Mouse (Mus musculus): ENCODE measurements around the gene Dpy19l3.

The Dpy19l3 gene

DNA sequence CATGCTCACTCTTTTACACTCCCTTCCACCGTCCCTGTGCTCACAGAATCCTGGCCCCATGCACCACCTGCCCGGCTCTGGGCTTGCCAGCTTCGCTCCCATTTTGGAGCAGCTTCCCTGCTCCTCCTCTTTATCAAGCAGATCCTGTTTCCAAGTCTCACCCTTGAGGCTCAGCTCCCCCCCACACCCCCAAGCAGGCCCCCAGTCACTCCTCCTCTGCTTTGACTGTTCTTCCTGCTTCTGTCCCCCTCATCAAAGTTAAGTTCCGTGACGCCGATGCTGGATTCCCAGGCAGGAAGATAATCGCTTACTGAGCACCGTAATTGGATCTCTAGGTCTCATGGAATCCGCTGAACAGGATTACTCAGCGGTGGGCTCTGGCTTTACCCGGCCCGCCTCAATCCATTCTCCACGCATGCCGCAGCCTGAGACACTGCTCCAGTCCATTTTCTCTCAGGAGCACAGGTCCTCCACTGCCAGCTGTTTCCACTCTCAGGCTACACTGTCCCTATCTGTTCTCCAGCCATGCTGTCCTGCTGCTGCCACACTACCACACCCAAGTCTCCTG is 6.8 kb downstream of the Dpy19l3 start:
- DNase-seq, result no peak

DNA sequence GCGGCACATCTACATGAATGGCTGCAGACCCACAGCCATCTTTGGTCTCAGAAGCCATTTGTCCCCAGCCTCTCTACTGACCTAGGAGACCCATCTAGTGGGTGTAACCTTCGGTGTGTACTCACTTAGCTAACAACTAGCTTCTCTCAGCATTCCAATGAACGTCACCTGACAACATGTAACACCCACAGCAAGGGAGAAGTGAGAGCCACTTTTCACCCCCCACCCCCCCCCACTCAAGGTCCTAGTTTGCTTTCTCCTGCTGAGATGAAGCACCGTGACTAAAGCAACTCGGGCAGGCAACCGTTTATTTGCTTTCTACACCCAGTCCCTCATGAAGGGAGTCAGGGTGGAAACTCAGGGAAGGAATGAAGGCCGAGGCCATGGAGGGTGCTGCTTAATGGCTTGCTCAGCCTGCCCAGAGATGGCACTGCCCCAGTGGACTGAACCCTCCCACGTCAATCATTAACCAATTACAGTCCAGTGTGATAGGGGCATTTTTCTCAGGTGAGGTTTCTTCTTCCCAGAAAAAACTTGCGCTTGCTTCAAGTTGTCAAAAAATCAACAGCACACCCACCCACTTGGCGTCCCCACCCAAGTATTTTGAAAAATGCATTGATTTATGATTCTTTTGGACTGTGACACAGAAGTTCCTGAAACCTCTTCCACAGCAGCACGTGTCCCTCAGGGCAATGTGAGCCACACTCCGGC is 7.4 kb downstream of the Dpy19l3 start:
- no peak for DNase-seq

DNA sequence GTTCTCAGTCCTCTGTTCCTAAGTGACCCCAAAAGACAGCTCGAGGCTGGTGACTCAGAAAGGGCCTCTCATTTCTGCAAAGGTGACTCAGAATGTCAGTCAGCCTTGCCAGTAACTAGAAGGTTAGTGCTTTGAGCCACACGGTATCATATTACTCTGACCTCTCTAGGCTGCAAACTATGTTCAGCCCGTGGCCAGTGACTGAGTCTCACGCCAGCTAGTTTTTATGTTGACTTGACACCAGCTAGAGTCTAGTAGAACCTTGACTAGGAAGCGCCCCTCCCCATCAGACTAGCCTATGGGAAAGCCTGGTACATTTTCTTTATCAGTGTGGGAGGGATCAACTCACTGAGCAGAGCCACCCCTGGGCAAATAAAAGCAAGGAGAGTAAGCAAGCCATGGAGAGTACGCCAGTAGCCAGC is 9.0 kb downstream of the Dpy19l3 start:
- no peak for DNase-seq

DNA sequence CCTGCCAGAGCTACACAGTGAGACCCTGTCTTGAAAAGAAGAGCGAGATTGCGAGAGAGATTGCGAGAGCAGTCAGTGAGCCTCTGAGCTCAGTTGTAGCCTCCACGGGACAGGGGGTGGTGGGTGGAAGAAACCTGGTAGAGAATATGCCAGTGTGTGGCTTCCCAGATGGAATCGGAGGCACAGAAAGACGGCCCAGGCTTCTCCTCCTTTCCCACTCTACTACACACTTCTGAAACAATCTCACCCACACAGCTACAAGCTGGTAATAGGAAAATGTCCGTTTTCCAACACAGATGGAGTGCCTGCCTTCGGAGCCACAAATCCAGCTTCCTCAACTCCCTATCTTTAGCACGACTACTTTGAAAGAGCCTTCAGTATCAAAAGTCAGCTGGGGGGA is 9.5 kb downstream of the Dpy19l3 start:
- no peak for DNase-seq

DNA sequence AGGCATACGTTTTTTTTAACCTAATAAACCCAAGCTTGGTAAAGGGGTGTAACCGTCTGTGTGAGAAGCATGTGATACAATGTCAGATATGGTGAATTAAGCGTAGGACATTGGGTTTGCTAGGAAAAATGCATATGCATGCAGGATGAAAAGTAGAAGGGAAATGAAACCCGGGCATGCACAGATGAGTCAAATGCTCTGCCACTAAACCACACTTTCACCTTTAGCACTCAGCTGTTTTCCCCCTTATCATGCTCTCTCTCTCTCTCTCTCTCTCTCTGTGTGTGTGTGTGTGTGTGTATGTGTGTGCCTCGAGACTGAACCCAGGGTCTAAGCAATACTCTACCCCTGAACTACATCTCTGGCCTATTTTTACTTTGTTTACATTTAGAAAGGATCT is 11.9 kb downstream of the Dpy19l3 start:
- DNase-seq, result no peak

DNA sequence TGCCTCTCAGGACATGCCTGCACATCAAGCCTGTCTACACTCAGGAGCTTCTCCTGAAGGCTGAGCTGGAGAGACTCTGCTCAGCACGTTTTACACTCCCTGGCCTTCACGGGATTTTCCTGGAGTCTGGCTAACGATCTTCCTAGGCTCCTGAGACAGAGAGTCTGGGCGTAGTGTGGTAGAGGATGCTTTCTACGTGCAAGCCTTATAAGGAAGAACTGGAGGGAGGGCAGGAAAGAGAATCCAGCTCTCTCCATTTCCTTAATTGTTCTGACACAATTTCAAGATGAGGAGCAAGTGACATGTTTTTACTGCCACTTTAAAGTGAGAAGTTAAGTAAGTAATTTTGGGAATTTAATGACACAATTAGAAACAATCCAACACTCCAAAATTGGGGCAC is 12.4 kb downstream of the Dpy19l3 start:
- no peak for DNase-seq

DNA sequence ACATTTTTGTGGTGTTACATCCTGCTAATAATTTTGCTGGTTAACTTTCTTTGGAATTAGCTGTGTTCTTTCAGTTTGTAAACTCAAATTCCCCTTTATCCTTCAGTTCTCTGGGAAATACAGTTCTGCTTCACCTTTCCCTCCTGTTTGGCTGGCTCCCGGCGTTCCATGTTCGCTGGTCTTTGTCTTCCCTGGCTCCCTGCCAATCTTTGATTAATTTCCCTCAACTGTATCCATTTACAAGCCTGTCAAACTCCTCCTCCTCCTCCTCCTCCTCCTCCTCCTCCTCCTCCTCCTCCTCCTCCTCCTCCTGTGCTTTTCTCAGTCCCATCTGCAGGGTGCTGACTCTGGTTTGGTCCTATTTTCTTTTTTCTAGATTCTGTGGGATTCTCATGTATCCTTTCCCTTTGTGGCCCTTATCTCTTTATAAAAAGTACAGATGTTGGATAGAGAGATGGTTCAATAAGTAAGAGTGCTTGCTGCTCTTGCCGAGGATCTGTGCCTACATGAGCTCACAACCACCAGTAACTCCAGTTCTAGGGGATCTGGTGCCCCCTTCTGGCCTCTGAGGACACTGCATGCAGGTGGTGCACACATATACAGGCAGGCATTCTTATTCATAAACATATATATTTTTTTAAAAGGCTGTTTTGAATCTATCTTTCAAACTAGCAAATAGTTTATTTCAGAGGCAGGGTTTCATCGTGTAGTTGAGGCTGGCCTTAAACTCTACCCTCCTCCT is 13.6 kb downstream of the Dpy19l3 start:
- no peak for DNase-seq

DNA sequence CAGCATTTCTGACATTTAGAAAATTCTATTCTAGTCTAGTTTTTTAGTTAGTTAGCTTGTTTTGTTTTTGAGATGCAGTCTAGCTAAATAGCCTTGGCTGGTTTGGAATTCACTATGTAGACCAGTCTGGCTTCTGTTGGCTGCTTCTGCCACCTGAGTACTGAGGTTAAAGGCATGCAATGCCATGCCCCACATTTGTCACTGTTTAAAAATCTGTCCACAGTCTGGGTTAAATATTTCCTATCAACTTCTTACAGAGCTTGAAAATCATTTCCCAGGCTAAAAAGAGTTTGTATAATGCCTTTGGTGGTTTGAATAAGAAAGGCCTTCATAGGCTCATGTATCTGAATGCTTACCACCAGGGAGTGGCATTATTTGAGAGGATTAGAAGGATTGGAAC is 15.4 kb downstream of the Dpy19l3 start:
- no peak for DNase-seq

DNA sequence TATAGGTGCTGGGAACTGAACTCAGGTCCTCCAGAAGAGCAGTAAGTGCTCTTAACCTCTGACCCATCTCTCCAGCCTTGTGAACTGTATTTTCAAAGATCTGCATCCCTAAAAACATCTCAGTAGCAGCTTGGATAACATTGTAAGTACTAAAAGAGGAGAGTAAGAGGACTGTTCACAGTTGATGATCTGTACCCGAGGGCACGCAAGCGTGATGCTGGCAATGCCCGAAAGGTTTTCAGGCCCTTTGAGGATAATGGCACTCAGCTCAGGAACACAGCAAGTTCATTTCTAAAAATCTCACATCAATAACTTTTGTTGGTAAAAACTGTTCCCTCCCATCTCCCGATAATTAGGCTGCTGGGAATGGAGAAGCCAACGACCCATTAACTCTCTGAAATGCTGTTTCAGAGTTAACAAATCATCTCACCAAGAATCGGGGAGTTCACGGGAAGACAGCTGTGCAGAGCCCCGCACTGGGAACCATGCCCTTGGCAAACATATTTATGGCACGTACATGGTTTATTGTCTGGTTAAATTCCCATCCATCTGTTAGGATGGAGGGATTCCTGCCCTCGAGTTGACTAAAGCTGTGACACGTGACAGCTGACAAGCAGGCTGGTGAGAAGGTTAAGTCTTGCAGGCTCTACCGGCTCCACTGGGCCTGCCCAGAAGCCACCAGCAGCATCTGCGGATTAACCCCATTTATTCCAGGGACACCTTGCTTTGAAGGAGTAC is 20.8 kb downstream of the Dpy19l3 start:
- DNase-seq, result no peak

DNA sequence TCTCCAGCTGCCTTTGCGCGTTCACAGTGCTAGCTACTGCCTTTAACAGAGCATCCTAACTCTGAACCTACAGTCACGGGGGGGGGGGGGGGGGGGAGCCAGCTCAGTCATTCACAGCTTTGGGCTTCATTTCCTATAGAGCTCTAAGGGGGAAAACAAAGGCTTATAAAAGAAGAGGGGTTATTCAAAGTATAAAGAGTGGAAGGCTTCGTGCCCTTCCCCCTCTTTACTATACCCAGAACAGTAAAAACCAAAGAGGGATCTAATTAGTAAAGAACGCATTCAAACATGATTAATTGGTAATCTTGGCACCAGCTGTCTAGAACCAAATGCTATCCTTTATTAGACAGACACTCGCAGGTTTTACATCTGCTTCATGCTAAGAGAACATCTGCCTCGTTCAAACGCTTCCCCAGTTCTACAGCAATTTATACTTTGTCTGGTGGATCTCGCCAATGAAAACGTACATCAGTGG is 21.6 kb downstream of the Dpy19l3 start:
- no peak for DNase-seq

DNA sequence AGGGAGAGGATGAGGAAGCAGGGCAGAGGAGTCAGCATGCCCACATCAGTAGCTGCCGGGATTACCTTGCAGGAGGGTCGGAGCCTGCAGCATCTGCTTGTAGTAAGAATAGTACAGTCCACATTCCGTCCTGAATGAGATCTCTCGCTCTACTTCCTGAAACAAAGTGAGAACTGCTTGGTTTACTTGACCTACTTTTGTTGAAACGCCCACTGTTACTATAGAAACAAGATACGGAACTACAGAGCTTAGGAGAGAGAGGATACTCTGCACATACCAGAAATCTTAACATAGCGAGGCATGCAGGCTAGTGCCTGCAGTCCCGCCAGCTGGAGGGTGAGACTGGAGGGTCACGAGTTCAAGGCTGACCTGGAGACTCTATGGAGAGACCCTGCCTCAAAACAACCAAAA is 24.6 kb downstream of the Dpy19l3 start:
- DNase-seq, result no peak

DNA sequence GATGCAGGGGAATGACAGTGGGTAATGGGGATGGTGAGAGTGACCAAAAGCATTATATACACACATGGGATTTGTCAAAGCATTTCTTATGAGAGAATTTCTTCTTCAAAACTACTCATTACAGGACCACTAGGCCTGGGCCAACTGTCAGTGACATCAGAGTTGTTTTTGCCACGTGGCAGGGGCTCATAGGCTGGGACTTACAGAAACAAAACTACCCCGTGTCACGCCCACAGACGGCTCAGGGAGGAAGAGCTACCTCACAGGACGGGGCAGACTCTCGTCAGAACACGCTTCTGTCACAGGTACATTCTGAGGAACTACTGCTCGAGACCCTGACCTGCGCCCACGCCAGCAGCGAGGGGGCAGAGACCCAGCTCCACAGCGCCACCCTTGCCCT is 25.9 kb downstream of the Dpy19l3 start:
- DNase-seq, result no peak

DNA sequence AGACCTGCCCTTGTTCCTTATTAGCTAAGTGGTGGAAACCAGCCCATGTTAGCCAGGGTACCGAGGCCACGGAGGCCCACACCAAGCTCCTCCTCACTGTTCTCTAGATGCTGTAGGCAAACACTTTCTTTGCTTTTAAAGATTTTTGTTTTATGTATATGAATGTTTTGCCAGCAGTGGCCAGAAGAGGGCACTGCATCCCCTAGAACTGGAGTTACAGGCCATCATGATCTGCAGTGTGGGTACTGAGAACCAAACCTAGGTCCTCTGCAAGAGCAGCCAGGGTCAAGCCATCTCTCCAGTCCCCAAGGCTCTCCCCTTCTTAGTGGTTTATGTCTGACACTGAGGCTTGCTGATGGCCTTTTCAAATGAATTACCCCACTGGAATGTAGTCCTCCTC is 31.2 kb downstream of the Dpy19l3 start:
- DNase-seq, result no peak

DNA sequence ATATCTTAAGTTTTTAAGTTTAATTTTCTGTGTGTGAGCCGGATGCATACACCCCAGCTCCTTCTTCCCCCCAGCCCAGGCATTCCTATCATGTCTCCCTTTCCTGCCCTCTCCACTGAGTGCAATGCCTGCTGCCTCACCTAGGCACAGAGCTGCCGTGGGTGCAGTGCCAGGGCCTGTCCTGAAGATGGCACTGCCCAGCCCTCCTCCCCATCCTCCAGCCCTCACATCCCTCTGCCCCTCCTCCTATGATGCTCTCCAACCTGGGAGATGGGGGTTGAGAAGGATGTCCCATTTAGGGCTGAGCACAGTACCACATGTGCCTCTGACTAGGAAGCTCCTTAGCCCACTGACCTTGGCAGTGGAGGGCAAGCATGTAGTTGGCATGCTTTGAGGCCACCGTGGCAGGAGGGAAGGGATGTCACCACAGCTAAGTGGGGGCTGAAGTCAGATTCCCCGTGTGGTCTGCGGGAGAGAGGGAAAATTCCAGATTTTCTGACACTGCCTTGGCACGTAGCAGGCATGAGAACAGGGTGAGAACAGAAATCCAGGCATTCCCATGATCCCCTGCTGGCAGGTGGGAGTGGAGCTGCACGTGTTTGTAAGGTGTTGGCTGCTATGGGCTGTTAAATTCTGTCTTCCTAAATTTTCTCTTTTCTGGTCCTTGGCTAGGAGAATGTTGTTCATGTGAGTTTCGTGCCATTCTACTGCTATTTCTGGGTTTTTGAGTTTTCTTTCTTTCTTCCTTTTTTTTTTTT is 35.7 kb downstream of the Dpy19l3 start:
- DNase-seq, result no peak

DNA sequence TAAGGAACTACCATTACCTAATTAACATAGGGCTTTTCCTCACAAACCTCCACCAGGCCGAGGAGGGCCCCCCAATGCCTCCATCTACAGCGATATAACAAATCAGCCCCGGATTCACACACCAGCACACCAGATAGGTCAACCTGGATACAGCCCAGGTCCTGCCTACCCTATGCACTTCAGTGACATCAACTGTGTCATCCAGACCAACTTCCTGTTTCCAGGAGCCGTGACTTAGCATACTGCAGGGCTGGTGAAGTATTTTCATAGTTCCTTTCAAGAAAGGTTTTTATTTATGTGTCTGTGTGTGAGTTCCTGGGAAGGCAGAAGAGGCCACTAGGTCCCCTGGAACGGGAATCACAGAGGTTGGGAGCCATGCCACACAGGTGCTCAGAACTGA is 43.9 kb downstream of the Dpy19l3 start:
- DNase-seq, result no peak

DNA sequence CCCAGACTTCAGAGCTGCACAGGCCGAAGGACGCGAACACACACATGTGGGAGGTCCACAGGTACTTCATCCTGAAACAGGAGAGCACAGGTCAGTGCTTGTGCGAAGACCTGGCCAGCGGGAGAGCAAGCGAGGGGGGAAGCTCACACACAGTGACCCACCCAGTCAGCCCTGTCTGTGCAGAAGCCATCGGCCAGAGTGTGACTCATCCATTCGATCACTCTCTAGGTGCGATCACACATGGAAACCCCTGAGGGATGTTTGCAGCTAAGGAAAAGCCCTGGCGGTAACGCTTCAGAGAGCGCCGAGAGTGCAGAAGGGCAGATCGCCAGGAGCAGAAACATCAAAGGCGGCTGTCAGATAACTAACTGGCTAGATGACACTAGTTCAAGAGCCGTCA is 46.2 kb downstream of the Dpy19l3 start:
- DNase-seq, result no peak

DNA sequence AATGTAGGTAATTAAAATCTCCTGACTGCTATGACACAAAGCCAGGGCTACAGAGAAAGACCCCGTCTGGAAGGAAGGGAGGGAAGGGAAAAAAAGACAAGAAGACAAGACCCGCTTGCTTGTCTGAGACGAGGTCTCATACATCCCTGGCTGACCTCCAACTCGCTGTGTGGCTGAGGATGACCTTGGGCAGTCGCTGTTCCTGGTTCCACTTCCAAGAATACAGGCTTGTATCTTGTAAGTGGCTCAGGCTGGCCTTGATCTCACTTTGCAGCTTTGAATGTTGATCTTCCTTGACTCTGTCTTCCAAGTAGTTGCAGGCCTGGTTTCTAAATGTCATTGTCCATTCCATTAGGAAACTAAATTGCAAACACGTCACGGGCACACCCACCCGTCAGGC is 55.2 kb downstream of the Dpy19l3 start:
- no peak for DNase-seq

DNA sequence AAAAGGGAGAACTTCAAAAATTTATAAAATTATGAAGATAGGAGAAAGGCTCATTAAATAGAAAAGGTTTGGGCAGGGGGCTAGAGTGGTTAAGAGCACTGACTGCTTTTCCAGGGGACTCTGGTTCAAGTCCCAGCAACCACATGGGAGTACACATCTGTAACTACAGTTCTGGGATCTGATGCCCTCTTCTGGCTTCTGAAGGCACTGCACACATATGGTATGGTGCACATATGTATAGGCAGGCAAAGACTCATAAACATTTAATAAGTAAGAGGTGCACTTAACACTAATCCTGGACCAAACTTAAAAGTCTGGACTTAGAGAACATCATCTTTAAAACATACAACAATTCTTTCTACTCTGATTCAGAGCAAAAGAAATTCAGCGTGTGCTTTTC is 56.2 kb downstream of the Dpy19l3 start:
- DNase-seq, result no peak

DNA sequence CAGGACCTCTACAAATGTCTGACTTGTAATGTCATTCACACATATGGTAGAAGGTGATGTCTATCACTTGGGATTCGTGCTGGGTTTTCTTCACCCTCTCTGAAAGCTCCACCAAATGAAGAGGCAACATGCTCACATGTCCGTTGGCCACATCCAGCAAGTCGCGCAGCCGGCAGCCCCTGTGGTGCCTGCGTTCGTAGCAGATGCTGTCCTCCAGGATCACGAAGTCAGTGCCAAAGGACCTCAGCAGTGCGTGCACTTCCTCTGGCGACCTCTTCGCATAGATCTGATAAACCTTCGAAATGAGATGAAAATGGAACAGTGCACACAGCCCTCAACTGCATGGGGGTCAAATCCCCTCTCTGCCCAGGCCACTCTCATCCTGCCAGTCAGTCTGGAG is 61.6 kb downstream of the Dpy19l3 start:
- no peak for DNase-seq

DNA sequence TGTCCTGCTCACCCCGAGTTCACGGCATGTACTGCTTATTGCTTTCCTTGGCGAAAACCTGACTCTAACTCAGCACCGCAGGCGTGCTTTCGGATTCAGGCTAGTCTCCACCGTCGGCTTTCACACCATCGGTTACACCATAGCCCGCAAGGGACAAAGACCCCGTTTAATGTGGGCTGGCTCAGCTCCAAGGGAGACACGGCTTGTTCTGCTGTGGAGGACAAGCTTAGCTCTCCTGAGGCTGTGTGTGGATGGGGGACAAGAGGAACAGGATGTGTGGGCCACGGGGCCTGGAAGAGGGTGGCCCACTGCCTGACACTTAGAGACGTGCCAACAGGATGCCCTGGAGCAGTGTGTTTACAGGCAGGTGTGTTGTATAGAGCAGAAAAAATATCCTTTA is 62.1 kb downstream of the Dpy19l3 start:
- no peak for DNase-seq

DNA sequence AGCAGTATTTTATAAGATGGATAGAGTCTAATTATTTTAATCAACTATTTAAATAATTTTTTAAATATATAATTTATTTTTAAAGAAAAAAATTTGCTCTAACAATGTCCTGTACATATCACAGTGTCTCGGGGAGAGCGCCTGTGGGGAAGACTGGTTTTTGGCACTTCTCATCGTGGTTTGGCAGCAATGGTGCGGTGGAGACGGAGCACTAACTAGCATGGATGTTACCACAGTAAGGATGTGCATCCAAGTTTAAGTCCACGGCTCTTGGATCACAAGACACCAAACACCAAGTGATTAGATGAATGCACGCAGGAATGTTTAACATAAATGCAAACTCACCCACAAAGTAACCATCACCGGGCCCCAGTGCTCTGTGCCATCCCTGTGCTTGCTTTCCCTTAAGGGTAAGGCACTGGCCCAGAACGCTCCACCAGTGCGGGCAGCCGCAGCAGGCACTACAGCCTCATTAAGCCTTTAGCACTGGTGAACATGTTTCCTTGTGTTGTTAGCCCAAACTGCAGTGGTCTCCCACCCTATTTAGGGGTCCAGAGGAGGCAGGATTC is 65.4 kb downstream of the Dpy19l3 start:
- DNase-seq, result no peak

DNA sequence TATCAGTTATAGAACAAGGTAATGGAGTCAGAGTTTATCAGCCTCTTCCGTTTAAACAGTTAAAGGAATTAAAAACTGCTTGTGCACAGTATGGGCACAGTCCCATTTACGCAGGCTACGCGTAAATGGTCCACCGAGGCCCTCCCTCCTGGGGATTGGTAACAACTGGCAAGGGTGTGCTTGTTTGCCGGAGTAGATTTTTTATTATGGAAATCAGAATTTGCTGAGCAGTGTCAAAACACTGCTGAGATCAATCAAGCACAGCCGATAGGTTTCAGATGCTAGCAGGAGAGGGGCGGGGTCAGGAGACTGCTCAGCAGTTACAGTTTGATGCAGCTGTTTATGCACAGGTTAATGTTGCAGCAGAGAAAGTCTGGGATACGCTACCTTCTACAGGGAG is 66.0 kb downstream of the Dpy19l3 start:
- DNase-seq, result no peak

DNA sequence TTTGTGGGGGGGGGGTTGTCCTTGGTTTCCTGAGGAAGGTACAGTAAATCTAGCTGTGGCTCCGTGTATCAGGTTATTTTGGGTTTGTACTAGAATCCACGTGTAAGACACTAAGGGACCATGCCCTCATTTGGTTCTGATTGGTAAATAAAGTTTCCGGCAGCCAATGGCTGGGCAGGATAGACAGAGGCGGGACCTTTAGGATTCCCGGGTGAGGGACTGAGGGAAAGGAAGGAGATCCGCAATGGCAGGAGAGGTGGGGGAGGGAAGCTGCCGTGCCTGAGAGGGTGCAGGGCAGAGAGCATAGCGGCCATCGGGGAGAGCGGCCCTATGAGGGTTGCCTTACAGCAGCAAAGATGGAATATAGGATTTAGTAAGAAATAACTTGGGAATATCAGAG is 67.0 kb downstream of the Dpy19l3 start:
- no peak for DNase-seq
